Mouse (Mus musculus) small intestine, adult 2 months (tissue): Measurements from ENCODE around the gene Ccdc87. TPM values are rescaled to one million over a fixed set of nuclear protein-coding genes. Genes with fewer than 3 reads are reported as not detected.
A peak's percentile ranks its signal among the peaks of the same experiment; 100 is the strongest.

Experiments
- H3K27ac ChIP-seq: fragments of 200-500 bp; 2 replicates; pipeline ENCODE4 v1.5.1; 2012; ENCODE audit warnings: low read depth, low read length, control low read depth, inconsistent platforms; ENCODE audit not compliant: insufficient read depth
- H3K27me3 ChIP-seq: fragments of 200-500 bp; 2 replicates; pipeline ENCODE4 v1.6.1; 2012; ENCODE audit warnings: mild to moderate bottlenecking, moderate library complexity, low read length, inconsistent platforms; ENCODE audit not compliant: control insufficient read depth, insufficient read depth
- H3K36me3 ChIP-seq: fragments of 200-500 bp; 2 replicates; pipeline ENCODE4 v1.6.1; 2012; ENCODE audit warnings: mild to moderate bottlenecking, low read length, control low read depth, inconsistent platforms; ENCODE audit not compliant: control insufficient read depth, insufficient read depth
- H3K4me1 ChIP-seq: fragments of 200-500 bp; 2 replicates; pipeline ENCODE4 v1.6.1; 2012; ENCODE audit warnings: low read length, inconsistent platforms, mixed read lengths; ENCODE audit not compliant: control insufficient read depth, insufficient read depth, insufficient read length
- H3K4me3 ChIP-seq: fragments of 200-500 bp; 2 replicates; pipeline ENCODE4 v1.5.1; 2012; ENCODE audit warnings: low read depth, mild to moderate bottlenecking, control low read depth, inconsistent platforms, low read length, moderate library complexity
- CTCF ChIP-seq: fragments of 200-500 bp; IDR thresholded peaks from 2 replicates; pipeline ENCODE4 v1.5.1; 2012; ENCODE audit warnings: low read depth, mild to moderate bottlenecking, control low read depth, inconsistent platforms, low read length, moderate library complexity, mixed read lengths; ENCODE audit not compliant: insufficient replicate concordance, insufficient read length; ENCODE audit errors: extremely low read depth
- POLR2A ChIP-seq: fragments of 200-500 bp; IDR thresholded peaks from 2 replicates; pipeline ENCODE4 v1.6.1; 2012; ENCODE audit warnings: low read depth, mild to moderate bottlenecking, control low read depth, inconsistent platforms, low read length, moderate library complexity
- WGBS: fragments of 180-500 bp; shearing (Covaris S2); methylation state at CpG from one replicate; pipeline ENCODE4 v1.1.7; 2018; 5-methylcytosine and 5-hydroxymethylcytosine counted together
- polyA plus RNA-seq: library from polyadenylated mRNA; depleted of rRNA; stranded (reverse); fragments of >200 nt; gene quantifications from 2 replicates; pipeline ENCODE4 v1.2.3, GENCODE M21; 2012; rRNA removed

Gene Ccdc87
- polyA plus RNA-seq, 1 experiment, result 0.11 TPM

- Histone ChIP-seq H3K36me3 (no peaks in the 10 kb centered on the region), H3K27ac (no peak within 1 kb of the TSS), H3K4me1 (peaks cover 6% of the 10 kb centered on the region), H3K4me3 (peak within 1 kb of the TSS; percentile 92), H3K27me3 (0 out of 2 replicates have a peak, but pooled peaks cover 2% of the 10 kb centered on the region)
- TF ChIP-seq CTCF, result no peak
- no peak for TF ChIP-seq POLR2A
- 5% methylated on average over 17 of the region's 17 CpGs for WGBS
Measured at GRCm38 (mm10) chr19:4877785-4878184, 38.6 kb downstream of the Ccdc87 start, which contains the start of gene Actn3. Actn3 (minus strand) TSS chr19:4877909.

DNA sequence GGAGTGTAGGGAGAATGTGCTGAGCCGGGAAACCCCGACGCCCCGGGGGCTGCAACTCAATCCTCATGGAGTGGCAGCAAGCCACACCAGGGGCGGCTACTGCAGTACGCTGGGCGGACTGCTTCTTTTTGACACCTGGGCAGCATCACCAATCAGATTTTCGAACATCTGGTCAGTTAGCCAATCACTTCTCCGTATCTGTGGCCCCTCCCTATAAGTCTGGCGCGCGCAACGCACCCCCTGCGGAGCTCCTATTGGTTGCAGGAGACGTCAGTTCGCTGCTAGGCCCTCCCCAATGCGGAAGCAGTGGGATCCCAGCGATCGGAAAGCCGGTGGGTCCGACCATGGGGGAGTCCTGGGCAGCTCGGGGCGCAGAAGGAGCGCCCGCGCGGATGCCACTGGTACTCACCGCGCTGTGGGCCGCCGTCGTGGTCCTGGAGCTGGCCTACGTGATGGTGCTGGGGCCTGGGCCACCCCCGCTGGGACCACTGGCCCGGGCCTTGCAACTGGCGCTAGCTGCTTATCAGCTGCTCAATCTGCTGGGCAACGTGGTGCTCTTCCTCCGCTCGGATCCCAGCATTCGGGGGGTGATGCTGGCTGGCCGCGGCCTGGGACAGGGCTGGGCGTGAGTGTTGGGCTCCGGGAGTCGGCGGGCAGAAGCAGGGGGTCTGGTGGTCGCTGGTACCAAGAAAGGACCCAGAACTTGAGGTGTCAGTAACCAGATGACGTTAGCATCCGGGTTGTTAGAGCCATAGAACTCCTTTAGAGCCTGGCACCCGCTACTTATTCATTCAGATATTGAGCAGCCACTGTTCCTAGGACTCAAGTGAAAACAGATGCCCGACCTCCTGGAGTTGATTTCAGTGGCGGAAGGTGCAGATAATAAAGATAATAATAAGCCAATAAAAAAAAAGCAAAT is 39.5 kb downstream of the Ccdc87 start, which contains the start of gene Zdhhc24:
Zdhhc24 (plus strand) TSS at position 264 of the 919 bp plus-strand sequence.
- H3K27me3 ChIP-seq, result 0 out of 2 replicates have a peak, but pooled peaks cover 2% of the 10 kb centered on the region
- H3K4me3 ChIP-seq, result peak within 1 kb of the TSS; percentile 92
- H3K27ac ChIP-seq, result no peak within 1 kb of the TSS
- WGBS, result under 1% methylated on average over 52 of the region's 52 CpGs
- peak; percentile 43; the same call in 1 of the 2 replicates for TF ChIP-seq POLR2A
- TF ChIP-seq CTCF, result no peak
- H3K36me3 ChIP-seq, result no peaks in the 10 kb centered on the region
- H3K4me1 ChIP-seq, result peaks cover 6% of the 10 kb centered on the region

DNA sequence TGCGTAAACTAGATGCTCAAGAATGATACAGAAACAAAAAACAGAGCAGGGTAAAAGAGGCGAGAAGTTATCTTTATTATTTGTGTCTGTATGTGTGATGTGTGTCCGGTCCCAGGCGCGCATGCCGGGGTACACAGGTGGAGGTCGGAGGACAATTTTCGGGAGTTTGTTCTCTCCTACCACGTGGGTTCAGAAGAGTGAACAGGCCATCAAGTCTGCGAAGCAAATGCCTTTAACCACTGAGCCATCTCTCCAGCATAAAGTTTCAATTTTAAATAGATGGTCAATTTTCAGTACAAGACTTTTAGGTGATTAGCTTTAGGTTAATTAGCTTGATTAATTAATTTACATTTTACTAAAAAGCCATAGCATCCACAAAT is 40.1 kb downstream of the Ccdc87 start:
- Histone ChIP-seq H3K27ac (no peak overlapping the region), H3K4me1 (peaks cover 6% of the 10 kb centered on the region), H3K4me3 (peak overlapping the region; percentile 27; the same call in 1 of the 2 replicates), H3K27me3 (0 out of 2 replicates have a peak, but pooled peaks cover 2% of the 10 kb centered on the region), H3K36me3 (no peaks in the 10 kb centered on the region)
- TF ChIP-seq POLR2A (no peak), CTCF (no peak)
- WGBS, result 34% methylated on average over 10 of the region's 10 CpGs

- Histone ChIP-seq H3K36me3 (no peaks in the 10 kb centered on the region), H3K27me3 (no peaks in the 10 kb centered on the region), H3K27ac (no peak overlapping the region), H3K4me1 (no peaks in the 10 kb centered on the region), H3K4me3 (no peak overlapping the region)
- TF ChIP-seq POLR2A, result no peak
- no peak for TF ChIP-seq CTCF
- 84% methylated on average over 4 of the region's 4 CpGs for WGBS
Measured at GRCm38 (mm10) chr19:4883961-4884360, 44.8 kb downstream of the Ccdc87 start.

- WGBS, result 70% methylated on average over 10 of the region's 10 CpGs
- H3K27ac ChIP-seq, result no peak overlapping the region
- no peak for TF ChIP-seq CTCF
- TF ChIP-seq POLR2A, result no peak
- no peak overlapping the region for H3K4me3 ChIP-seq
- H3K4me1 ChIP-seq, result no peaks in the 10 kb centered on the region
- H3K27me3 ChIP-seq, result no peaks in the 10 kb centered on the region
- H3K36me3 ChIP-seq, result no peaks in the 10 kb centered on the region
Measured at GRCm38 (mm10) chr19:4889791-4890190, 50.6 kb downstream of the Ccdc87 start.

- no peak overlapping the region for H3K27ac ChIP-seq
- 62% methylated on average over 3 of the region's 3 CpGs for WGBS
- TF ChIP-seq CTCF, result no peak
- no peak for TF ChIP-seq POLR2A
Measured at GRCm38 (mm10) chr19:4891798-4892197, 52.6 kb downstream of the Ccdc87 start.

More at GRCm38 (mm10) chr19:4891798-4892197, 52.6 kb downstream of the Ccdc87 start:
- Histone ChIP-seq H3K4me3 (no peak overlapping the region), H3K27me3 (no peaks in the 10 kb centered on the region), H3K36me3 (no peaks in the 10 kb centered on the region), H3K4me1 (no peaks in the 10 kb centered on the region)

Other genes starting within 250 kb of the Ccdc87 start
- 9.8 and 12.0 TPM in 2 replicates for gene Lrfn4, start 223.7 kb upstream of the Ccdc87 start, polyA plus RNA-seq
- gene Rce1, start 213.7 kb upstream of the Ccdc87 start, polyA plus RNA-seq, result 55.1 and 97.5 TPM in 2 replicates
- 2.1 TPM in 1 of 2 replicates, not detected in the other for gene Gm960, start 140.7 kb upstream of the Ccdc87 start, polyA plus RNA-seq
- 0.19 and 0.61 TPM in 2 replicates for gene Sptbn2, start 128.2 kb upstream of the Ccdc87 start, polyA plus RNA-seq
- 2.3 and 4.4 TPM in 2 replicates for gene Rbm4b, start 82.9 kb upstream of the Ccdc87 start, polyA plus RNA-seq
- 27.1 and 33.5 TPM in 2 replicates for gene Rbm4, start 45.5 kb upstream of the Ccdc87 start, polyA plus RNA-seq
- gene Gm21992, start 27.8 kb upstream of the Ccdc87 start, polyA plus RNA-seq, result 10.0 and 19.1 TPM in 2 replicates
- 38.2 and 65.3 TPM in 2 replicates for gene Rbm14, start 27.7 kb upstream of the Ccdc87 start, polyA plus RNA-seq
- gene Ccs, start within 50 bp of the Ccdc87 start, polyA plus RNA-seq, result 24.8 and 41.9 TPM in 2 replicates
- gene Ctsf, start 15.8 kb downstream of the Ccdc87 start, polyA plus RNA-seq, result 18.4 and 28.4 TPM in 2 replicates
- gene Actn3, start 38.5 kb downstream of the Ccdc87 start, polyA plus RNA-seq, result 0.32 and 0.58 TPM in 2 replicates
- 13.4 and 22.3 TPM in 2 replicates for gene Zdhhc24, start 39.3 kb downstream of the Ccdc87 start, polyA plus RNA-seq
- 1.1 and 1.7 TPM in 2 replicates for gene Bbs1, start 67.3 kb downstream of the Ccdc87 start, polyA plus RNA-seq
- gene Dpp3, start 88.9 kb downstream of the Ccdc87 start, polyA plus RNA-seq, result 66.9 and 132 TPM in 2 replicates
- gene Peli3, start 103.8 kb downstream of the Ccdc87 start, polyA plus RNA-seq, result 1.4 and 1.6 TPM in 2 replicates
- gene Mrpl11, start 122.8 kb downstream of the Ccdc87 start, polyA plus RNA-seq, result 3.7 and 9.3 TPM in 2 replicates
- gene Npas4, start 150.9 kb downstream of the Ccdc87 start, polyA plus RNA-seq, result 0.96 and 1.1 TPM in 2 replicates
- gene Slc29a2, start 184.5 kb downstream of the Ccdc87 start, polyA plus RNA-seq, result 2.6 and 4.4 TPM in 2 replicates
- 11.4 and 18.1 TPM in 2 replicates for gene B4gat1, start 199.5 kb downstream of the Ccdc87 start, polyA plus RNA-seq
- gene AC124502.3, start 199.5 kb downstream of the Ccdc87 start, polyA plus RNA-seq, result 0.99 and 1.2 TPM in 2 replicates
- gene Brms1, start 202.0 kb downstream of the Ccdc87 start, polyA plus RNA-seq, result 22.5 and 47.0 TPM in 2 replicates
- gene Rin1, start 211.1 kb downstream of the Ccdc87 start, polyA plus RNA-seq, result 5.1 and 8.2 TPM in 2 replicates
- gene Cd248, start 228.7 kb downstream of the Ccdc87 start, polyA plus RNA-seq, result 3.4 and 8.2 TPM in 2 replicates
- 3.5 and 8.1 TPM in 2 replicates for gene Tmem151a, start 246.2 kb downstream of the Ccdc87 start, polyA plus RNA-seq
- gene Yif1a, start 249.2 kb downstream of the Ccdc87 start, polyA plus RNA-seq, result 155 and 252 TPM in 2 replicates